Mouse (Mus musculus) thymus, postnatal 0 days (tissue): ENCODE results near the gene Thap11. TPM values are rescaled to one million over a fixed set of nuclear protein-coding genes. Genes with fewer than 3 reads are reported as not detected.
"Not testable (repeated sequence)": the region's sequence is repeated elsewhere in the genome, so short reads cannot be mapped to it uniquely, and the experiment has no call there.

Experiments
- DNase-seq: peaks from one replicate; pipeline ENCODE4 v3.0.0-alpha.2; 2015; ENCODE audit warnings: low spot score
- polyA plus RNA-seq: library from polyadenylated mRNA; unstranded; fragments of >200 nt; fragmentation: Nextera tagmentation; extraction: Ambion mirVana; gene quantifications from 2 replicates; pipeline ENCODE4 v1.2.1, GENCODE M21; 2015

Thap11 gene
- 55.4 and 56.2 TPM in 2 replicates for polyA plus RNA-seq

- peak; percentile 95 for DNase-seq
Observed at GRCm38 (mm10) chr8:105854715-105855216, at the start of gene Thap11. TSS of gene Thap11 (plus strand) at chr8:105855132.

- no peak for DNase-seq
Observed at GRCm38 (mm10) chr8:105805346-105805745, 49.6 kb upstream of the Thap11 start.

GRCm38 (mm10) chr8:105805964-105806363 is 49.0 kb upstream of the Thap11 start:
- no peak for DNase-seq

- DNase-seq: no peak
Observed at GRCm38 (mm10) chr8:105807766-105808165, 47.2 kb upstream of the Thap11 start.

GRCm38 (mm10) chr8:105808480-105808879 is 46.5 kb upstream of the Thap11 start:
- DNase-seq: no peak

DNA sequence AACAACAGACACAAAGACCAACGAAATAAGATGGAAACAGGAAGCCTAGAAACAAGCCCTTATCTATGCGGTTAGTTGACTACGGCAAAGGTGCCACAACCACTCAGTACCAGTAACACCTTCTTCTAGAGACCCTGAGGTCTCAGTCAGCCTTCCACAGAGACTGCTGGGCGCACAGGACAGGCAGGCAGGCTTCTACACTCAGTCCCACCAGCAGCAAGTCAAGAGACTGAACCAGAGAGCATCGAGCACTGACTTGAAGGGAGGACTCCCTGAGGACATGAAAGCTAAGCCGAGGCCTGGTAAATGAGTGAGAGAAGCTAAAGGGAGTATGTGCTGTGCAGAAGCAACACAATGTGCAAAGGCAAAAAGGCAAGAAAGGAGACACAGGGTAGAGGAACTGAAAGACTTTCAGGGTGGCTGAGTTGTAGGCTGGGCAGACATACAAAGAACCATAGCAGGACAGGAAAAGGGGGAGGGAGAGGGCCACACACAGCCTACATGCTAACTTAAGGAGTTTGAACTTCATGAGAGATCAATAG is 44.6 kb upstream of the Thap11 start:
- DNase-seq: peak; percentile 22

DNA sequence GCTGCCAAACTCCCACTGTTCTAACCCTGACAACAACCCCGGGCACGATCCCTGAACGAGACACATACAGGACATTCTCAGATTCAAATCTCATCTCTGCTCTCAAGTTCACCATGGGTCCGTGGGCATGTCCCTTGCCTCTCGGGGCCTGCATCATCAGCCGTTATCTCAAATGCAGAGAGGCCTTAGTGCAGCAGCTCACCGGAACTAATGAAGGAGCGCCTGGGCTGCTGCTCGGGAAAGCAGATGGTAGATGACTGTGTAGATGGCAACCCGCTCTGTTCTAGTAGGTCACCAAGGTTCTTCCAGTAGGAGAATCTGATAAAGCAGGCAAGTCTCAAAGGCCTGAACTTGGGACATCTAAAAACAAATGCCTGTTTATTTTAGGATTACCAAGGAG is 43.9 kb upstream of the Thap11 start:
- DNase-seq: no peak

DNA sequence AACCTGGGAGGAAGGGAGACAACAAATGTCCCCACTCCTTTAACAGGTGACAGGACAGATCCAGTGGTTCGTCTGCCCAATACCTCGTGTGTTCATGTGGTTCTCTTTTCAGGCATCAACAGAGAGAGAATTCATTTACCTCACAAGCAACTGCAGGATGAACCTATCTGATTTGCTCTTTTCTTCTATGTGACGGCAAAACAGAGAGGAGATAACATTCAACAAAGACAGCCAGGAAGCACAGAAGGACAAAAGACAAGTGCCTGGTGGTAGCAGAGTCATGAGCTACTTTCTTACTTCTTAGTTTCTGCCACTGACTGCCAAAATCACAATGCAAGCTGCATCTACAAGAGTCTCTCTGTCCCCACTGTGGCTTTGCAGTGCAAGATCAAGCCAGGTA is 43.4 kb upstream of the Thap11 start:
- DNase-seq: no peak

DNA sequence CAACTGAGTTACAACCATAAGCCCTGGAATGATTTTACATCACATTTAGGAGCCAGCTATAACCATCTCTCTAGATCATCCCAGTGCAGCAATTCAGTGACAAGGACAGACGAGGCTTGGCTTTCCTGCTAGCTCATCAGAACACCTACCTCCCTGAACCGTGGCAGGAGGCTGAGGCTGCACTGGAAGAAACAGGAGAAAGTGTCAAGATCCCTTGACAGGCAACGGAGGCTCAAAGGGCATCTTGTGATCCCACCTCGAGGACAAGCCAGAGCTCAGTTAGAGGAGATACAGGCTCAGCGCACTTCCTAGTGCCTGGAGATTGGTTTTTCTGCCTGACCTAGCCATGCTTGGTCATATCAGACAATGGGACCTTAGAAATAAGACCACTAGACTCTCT is 42.4 kb upstream of the Thap11 start:
- no peak for DNase-seq

- DNase-seq: no peak
Observed at GRCm38 (mm10) chr8:105813241-105813640, 41.7 kb upstream of the Thap11 start.

DNA sequence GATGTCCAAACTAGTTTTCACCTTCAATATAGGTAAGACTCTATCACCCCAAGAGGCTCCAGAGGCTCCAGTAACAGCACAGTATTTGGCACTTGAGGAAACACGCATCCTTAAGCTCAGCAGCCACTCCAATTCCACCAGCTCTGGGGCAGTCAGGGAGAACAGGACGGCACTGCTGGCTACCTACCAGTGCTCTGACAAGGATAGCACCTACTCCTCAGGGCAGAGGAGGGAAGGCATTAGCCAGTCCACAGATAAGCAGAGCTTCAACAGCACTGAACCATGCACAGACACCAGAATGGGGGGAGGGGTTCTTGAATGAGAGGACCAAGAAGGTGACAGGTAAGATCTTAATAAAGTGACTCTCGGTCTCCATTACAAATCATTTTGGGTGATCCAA is 35.3 kb upstream of the Thap11 start:
- no peak for DNase-seq

DNA sequence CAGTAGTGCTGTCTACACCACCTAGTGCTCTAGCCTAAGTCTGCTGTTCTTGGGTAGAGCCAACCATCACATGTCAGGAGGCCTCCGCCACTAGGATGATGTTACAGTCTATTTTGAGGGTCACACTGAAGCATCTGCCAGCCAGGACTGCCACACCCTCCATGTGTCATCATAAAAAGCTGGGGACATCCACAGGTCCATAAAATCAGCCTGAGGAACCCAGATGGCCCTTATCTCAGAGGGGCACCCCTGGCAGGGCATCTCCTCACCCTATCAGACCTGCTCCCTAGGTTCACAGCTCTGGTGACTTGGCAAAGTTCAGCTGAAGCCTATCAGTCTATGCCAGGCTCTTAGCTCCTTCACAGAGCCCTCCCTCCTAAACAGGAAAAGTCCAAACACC is 34.0 kb upstream of the Thap11 start:
- no peak for DNase-seq

DNA sequence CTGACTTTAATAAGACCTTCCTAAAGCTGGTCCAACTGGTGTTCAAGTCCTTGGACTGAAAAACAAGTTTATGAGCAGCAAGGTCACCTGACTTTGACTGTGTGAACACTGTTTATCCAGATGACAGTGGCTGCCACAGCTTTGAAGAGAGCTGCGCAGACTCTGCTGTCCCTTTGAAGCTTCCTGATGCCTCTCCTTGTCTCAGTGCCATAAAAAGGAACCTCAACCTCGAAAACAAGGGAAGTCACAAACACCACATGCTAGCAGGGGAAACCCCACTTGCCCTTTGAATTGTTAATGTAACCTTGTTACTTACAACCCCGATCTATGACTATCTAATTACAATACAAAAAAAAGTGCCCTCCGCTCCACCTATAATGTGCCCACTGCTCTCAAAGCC is 29.4 kb upstream of the Thap11 start:
- DNase-seq: no peak

- peak; percentile 17 for DNase-seq
Observed at GRCm38 (mm10) chr8:105826379-105826778, 28.6 kb upstream of the Thap11 start.

- peak; percentile 99 for DNase-seq
Observed at GRCm38 (mm10) chr8:105826861-105827848, 27.8 kb upstream of the Thap11 start, which contains the start of the genes Ranbp10 and Tsnaxip1. TSS of gene Ranbp10 (minus strand) at chr8:105827350. TSS of gene Tsnaxip1 (plus strand) at chr8:105827731.

- not testable (repeated sequence) for DNase-seq
Observed at GRCm38 (mm10) chr8:105833740-105834139, 21.2 kb upstream of the Thap11 start.

GRCm38 (mm10) chr8:105835318-105835717 is 19.6 kb upstream of the Thap11 start:
- DNase-seq: peak; percentile 86

- no peak for DNase-seq
Observed at GRCm38 (mm10) chr8:105836991-105837390, 17.9 kb upstream of the Thap11 start.

GRCm38 (mm10) chr8:105839209-105839608 is 15.7 kb upstream of the Thap11 start:
- no peak for DNase-seq

- no peak for DNase-seq
Observed at GRCm38 (mm10) chr8:105846678-105847077, 8.3 kb upstream of the Thap11 start.

DNA sequence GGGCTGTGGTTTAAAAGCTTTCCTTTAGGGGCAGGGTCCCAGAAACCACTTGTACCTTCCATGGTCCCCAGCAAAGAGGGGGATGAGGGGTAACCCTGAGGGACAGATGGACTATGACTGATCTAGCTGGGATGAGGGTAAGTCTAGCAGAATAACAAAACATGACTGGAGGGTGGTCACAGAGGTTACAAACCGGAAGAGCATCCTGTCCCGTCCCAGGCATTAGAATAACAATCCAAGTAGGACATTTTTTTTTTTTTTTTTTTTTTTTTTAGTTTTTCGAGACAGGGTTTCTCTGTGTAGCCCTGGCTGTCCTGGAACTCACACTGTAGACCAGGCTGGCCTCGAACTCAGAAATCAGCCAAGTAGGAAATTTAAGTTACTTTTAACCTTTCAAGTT is 4.9 kb upstream of the Thap11 start:
- DNase-seq: no peak

GRCm38 (mm10) chr8:105850611-105851010 is 4.3 kb upstream of the Thap11 start:
- no peak for DNase-seq
